Mouse (Mus musculus) megakaryocyte, embryonic 14.5 days (primary cell): ENCODE measurements around the gene Sfr1.

Experiments
- FLI1 ChIP-seq: IDR thresholded peaks from 2 replicates; pipeline ENCODE4 v1.6.1; 2012; ENCODE audit warnings: low read length, inconsistent platforms, mixed read lengths
- GATA1 ChIP-seq: IDR thresholded peaks from 3 replicates; pipeline ENCODE4 v1.6.1; 2012; ENCODE audit warnings: mixed read lengths, low read length, inconsistent platforms, borderline replicate concordance

GRCm38 (mm10) chr19:47716144-47716543 lies 15.3 kb upstream of the Sfr1 start:
- TF ChIP-seq FLI1 (no peak), GATA1 (no peak)
